Mouse (Mus musculus) thymus, postnatal 0 days (tissue): ENCODE measurements around the gene Eaf2. TPM values are rescaled to one million over a fixed set of nuclear protein-coding genes. Genes with fewer than 3 reads are reported as not detected.

ENCODE experiments used
- DNase-seq: peaks from one replicate; pipeline ENCODE4 v3.0.0-alpha.2; 2015; ENCODE audit warnings: low spot score
- polyA plus RNA-seq: library from polyadenylated mRNA; unstranded; fragments of >200 nt; fragmentation: Nextera tagmentation; extraction: Ambion mirVana; gene quantifications from 2 replicates; pipeline ENCODE4 v1.2.1, GENCODE M21; 2015

Gene Eaf2
- polyA plus RNA-seq, result 5.3 and 5.8 TPM in 2 replicates

DNA sequence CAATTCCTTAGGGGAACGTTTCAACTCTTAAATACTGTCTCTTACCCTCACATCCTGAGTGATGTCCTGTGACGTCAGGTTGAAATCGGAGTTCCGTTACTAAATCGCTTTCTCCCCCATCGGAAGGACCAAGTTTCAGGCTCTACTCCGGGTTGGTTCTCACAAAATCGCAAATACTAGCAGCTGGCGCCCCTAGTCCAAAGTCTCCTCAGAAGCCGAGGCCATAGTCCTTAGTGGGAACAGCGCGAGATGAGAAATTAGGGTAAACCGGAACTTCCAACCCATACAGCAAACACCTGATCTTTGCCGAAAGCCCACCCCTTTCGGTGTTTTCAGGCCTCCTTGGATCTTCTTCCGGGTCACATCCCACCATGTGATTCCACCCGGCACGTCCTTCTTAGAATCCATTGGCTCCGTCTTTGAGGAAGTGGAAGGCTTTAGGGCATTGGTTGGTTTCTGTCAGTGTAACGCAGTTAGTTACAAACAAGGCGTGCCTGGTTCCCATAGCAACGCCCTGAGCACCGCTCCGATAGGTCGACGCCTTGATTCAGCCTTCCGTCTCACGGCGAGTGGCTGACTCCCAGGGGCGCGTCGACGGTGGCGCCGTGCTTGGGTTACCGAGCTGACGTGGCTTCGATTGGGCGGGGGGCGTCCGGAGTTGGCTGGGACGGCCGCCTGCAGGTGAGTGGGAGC lies at the start of gene Eaf2, which contains the start of gene Golgb1:
Gene Eaf2 (minus strand): TSS at position 421 of the 693 bp plus-strand sequence.
Gene Golgb1 (plus strand): TSS at position 558 of the 693 bp plus-strand sequence.
- peak; percentile 99 for DNase-seq

DNA sequence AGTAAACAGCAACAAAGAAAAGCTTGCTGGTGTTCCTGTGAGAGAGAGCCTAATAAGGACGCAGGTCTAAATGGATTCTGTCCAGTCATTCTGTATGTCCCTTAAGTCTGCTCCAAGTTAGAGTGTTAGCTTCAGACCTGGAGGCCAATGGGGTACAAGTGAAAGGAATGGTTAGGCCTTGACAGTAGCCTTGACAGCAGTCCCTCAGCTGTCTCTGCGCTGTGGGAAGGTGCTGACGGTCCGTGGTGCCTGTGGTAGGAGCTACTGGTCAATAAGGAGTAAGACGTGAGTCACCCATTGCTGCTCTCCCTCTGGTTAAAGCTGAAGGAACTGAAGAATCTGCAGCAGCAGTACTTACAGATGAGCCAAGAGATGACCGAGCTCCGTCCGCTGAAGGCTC lies 49.5 kb upstream of the Eaf2 start:
- DNase-seq, result no peak

DNA sequence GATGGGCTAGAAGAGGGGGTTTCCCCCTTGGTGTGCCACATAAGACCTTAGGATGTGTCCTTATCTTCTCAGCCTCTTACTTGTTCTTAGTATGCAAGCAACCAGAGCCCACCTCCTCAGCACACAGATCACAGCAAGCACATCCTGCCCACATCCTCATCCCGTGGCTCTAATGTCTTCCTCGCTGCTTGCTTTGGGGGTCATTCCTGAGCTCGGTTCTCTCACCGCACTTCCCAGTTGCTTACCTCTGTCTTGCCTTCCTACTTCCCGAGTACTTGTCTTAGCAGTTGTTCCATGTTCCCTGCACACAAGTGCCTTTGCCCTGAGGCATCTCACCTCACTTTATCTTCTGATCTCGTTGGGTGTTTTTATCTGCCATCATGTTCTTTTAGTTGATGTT lies 47.2 kb upstream of the Eaf2 start:
- peak; percentile 43 for DNase-seq

DNA sequence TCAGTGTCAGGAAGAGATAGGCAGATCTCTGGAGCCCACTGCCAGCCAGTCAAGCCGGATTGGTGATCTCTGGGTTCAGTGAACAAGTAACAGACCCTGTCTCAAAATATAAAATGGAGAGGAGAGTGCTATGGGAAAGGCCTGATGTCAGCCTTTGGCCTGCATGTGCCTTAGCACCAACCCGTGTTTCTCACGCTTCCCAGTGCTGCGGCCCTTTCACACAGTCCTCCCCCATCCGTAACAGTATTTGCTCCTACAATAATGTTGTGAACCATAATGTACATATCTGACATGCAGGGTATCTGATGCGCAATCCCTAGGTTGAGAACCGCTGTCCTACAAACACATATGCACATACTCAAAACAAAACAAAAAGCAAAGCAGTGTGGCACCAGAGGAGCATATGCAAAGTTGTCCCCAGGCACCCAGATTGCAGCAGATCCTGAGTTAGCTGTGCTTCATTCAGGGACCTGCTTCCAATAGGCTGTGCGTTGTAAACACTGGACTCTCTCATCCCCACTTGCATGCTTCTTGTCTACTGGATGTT lies 46.3 kb upstream of the Eaf2 start:
- DNase-seq, result no peak

DNA sequence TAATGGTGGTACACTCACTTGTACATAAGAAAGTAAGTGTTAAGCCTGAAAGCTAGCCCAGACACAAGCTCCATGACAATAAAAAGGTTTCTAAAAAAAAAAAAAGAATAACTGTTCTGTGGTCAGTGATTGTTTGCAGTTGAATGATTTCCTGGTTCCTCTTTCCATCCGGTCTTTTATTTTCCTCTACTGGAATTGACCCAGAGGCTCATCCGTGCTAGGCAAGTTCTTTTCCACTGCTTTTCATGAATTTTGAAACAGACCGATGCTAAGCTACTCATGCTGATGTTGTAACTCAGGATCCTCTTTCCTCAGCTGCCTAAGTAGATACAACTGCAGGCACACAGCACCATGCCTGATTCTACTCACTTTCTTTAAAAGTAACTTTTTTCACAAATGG lies 45.6 kb upstream of the Eaf2 start:
- DNase-seq, result no peak

DNA sequence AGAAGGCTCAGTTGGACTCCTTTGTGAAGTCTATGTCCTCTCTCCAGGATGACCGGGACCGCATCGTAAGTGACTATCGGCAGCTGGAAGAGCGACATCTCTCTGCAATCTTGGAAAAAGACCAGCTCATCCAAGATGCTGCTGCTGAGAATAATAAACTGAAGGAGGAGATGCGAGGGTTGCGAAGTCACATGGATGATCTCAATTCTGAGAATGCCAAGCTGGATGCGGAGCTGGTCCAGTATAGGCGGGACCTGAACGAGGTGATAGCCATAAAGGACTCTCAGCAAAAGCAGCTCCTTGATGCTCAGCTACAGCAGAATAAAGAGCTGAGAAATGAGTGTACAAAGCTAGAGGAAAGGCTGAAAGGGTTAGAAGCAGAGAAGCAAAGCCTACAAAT lies 43.7 kb upstream of the Eaf2 start:
- DNase-seq, result no peak

DNA sequence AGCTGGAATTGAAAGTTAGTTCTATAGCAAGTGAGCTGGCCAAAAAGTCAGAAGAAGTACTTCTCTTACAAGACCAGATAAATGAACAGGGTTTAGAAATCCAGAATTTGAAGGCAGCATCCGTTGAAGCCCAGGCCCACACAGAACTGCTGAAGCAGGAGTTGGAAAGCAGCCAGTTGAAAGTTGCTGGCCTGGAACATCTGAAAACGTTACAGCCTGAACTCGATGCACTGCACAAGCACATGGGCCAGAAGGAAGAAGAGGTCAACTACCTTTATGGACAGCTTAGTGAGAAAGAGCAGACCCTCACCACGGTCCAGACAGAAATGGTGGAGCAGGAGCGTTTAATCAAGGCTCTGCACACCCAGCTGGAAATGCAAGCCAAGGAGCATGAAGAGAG lies 39.4 kb upstream of the Eaf2 start:
- no peak for DNase-seq

DNA sequence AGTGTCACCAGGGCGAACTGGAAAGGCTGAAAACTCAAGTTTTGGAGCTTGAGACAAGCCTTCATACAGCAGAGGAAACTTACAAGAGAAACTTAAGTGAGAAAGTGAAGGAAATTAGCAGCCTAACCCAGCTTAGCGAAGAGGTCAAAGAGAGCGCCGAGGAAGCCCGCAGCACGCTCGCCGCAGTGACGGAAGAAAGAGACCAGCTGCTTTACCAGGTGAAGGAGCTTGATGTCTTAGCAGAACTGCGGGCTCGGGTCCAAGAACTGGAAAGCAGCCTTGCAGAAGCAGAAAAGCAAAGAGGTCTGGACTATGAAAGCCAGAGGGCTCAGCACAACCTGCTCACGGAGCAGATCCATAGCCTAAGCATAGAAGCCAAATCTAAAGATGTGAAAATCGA lies 37.5 kb upstream of the Eaf2 start:
- DNase-seq, result no peak

DNA sequence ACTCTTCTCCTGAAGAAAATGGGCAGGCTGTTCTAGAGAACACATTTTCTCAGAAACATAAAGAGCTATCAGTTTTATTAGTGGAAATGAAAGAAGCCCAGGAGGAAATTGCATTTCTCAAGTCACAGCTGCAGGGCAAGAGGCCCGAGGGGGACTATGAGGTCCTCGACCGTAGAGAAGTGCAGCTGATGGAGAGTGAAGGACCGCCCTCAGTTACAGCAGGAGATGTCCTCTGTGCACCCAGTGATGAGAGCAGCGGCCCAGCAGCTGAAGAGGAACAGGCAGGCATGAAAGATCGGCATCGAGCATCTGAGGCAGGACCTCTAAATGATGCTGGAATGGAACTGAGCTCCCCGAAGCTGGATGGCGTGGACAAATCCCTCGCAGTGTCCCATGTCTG lies 37.1 kb upstream of the Eaf2 start:
- DNase-seq, result no peak

DNA sequence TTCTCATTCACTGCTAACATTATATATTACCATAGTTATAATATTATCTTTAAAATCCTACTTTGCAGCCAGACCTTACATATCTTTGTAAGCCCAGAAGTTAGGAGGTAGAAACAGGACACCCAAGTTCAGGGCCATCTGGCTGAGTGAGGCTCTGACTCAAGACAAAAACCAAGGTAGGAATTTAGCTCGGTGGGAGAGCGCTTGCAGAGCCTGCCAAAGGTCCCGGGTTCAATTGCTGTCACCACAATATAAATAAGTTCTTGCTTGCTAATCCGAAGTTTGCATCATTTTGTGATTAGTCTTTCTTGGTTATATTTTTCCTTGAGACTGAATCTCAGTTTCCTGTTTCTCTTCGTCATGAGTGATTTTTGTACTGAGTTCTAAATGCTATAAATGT lies 28.4 kb upstream of the Eaf2 start:
- no peak for DNase-seq

DNA sequence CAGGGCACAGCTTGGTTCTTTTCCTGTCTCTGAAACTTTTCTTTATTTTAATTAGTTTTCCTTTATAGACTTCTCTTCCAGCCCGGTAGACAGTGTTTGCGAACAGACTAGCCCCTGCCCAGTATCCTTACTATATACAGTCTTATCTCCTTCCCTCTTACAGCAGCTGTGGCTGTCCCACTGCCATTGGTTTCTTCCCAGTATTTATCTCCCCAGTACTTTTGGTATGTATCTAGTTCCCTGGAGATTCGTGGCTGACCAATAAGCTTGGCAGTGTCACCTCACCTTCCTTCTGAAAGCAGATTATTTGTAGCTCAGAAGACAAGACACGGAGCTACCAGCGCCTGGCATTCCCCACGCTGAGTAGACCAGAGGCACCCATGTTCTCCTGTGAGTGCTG lies 21.9 kb upstream of the Eaf2 start:
- DNase-seq, result no peak

DNA sequence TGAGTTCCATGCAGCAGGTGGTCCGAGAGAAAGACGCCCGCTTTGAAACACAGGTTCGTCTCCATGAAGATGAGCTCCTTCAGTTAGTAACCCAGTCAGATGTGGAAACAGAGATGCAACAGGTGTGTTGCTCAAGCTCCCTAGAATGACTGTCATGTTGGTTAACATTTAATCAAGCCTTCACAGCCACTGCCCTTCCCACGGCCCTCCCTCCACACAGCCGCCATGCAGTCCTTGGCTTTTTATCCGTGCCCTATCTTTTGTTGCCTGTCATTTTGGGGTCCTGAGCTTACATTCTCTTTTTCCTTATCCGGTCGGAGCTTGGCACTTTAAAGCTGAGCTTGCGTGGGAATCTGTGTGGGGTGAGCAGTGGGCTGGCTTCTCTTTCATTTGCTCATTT lies 18.5 kb upstream of the Eaf2 start:
- DNase-seq, result no peak

DNA sequence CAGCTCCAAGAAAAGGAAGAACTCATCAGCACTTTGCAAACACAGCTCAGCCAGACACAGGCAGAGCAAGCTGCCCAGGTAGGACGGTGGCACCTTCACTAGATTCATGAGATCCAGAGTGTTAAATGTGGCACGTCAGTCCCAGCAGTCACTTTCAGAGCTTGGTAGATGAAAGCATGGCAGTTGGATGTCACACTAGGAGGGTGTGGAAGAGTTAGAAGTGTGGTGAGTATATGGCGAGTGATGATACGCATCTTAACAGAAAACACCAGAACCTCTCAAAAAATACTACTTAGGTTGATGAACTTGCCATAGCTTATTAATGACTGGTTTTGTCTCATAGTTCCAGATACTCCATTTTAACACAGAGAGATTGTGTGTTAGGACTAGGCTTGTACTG lies 16.6 kb upstream of the Eaf2 start:
- DNase-seq, result no peak

DNA sequence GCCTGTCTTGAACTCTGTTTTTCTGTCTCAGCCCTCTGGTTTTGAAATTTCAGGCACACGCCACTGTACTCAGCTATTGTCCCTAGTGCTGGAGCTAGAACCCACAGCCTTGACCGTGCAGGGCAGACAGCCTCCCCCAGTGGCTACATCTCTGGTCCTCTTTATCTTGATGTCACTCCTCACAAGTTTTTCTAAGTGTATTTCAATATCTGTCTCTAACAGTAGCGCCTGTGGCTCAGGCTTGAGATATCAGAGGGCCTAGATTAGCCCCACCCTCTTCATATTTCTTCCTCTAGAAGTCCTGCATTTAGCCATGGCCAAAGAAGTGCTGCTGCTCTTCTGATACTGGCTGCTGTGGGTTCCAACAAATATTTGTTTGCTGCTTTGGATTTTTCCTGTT lies 15.8 kb upstream of the Eaf2 start:
- no peak for DNase-seq

DNA sequence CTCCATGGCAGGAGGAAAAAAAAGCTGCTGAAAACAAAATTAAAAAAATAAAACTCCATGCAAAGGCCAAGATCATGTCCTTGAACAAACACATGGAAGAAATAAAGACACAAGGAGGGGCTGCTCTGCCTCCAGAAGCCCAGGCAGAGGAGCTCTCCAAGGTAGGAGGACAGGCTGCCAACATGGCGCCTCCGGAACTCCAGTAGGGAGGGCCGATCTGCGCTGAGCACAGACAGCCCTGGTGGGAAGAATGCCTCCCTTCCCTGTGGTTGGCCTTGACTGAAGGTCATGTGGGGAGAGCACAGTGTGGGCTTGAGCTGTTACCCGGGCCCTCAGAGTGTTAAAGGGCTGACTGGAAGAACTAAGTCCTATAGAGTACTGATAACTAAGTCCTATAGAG lies 12.7 kb upstream of the Eaf2 start:
- DNase-seq, result no peak

DNA sequence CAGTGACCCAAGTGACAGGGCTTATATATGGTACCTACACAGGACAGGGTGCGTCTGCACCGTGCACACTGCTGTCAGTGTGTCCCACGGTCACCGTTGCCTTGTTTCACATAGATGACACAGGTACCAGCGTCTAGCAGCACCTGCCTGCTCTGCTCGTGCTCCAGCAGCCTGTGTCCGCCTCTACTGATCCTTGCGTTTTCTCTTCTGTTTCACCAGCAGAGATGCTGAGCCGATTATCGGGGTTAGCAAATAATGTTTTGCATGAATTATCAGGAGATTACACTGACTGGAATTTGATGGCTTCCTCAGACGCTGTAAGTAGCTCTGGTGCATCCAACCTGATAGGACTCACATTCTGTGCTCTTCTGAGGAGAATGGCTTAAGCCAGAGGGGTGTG lies 11.1 kb upstream of the Eaf2 start:
- no peak for DNase-seq

DNA sequence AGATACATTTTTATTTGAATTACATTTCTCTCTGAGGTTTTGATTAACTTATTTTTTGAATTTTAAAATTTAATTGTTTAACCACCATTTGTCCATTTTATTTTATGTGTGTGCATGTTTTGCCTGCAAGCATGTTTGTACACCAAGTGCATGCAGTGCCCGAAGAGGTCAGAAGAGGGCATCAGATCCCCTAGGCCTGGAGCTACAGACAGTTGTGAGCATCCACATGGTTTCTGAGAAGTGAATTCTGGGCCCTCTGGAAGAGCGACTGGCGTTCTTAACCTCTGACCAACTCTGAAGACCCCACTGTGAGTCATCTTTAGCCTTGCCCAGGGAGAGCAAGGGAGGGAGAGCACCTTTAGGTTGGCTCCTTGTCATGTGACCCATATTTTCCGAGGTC lies 10.1 kb upstream of the Eaf2 start:
- peak; percentile 48 for DNase-seq

DNA sequence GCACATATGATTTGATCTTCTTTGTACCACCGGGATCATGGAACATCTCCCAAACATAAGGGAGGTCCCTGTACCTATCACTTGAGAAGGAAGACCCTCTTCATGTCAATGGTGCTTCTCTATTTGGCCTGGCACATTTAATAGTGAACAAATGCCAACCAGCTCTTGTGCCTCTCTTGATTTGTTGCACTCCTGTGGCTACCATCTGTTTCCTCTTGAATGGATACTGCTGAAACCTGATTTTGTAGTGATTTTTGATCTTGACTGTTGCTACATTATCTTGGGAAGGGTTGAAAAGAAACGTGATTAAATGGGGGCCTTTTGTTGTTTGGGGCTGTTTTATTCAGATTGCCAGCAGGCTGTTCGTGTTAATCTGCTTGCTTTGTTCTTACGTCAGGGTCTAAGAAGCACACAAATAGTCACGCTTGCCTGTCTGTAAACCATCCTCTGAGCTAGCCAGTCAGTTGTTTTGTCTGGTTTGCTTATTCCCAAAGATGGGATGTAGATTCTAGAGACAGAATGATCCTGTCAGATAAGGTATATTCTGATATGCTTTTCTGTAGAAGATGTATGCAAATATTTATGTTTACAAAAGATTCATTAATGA lies 8.0 kb upstream of the Eaf2 start:
- DNase-seq, result no peak

DNA sequence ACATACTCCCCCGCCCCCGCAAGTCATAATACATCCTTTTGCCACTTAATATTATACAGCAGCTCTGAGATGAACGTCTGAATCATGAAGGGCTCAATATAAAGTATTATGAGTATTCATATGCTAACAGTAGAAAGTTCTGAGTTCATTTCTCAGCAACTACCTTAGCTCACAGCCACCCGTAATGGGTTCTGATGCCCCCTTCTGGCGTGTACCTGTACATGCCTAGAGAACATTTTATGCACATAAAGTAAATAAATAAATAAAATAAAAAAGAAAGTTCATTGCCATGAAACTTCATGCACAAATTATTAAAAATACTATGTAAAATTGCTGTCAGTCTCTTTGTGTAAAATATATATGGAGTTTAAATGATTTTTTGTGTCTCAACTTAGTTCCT lies 2.5 kb upstream of the Eaf2 start:
- peak; percentile 52 for DNase-seq

DNA sequence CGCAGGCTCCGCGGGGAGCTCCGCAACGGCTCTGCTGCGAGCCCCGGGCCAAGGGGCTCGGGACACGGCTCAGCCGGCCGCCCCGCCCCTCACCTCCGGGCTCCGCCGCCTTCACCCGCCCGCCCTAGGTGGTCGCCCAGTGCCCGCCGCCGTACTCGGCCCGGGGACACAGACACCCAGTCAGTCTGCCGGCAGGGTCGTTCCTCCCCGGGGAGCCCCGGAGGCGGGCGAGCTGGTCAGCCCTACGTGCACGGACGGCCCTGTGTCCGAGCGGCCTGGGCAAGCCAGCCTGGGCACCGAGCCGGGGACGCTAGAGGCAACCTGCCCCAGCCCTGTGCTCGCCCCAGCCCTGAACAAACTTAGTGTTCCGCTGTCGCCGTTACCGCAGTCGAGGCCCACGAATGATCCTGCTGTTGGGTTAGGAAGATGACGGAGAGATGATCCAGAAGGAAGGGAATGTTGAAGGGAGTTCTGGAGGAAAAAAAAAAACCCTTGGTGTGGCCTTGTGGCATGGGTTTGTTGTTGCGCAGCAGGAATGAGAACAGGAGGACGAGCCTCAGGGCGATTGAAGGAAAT lies 561 bp upstream of the Eaf2 start:
- DNase-seq, result no peak

DNA sequence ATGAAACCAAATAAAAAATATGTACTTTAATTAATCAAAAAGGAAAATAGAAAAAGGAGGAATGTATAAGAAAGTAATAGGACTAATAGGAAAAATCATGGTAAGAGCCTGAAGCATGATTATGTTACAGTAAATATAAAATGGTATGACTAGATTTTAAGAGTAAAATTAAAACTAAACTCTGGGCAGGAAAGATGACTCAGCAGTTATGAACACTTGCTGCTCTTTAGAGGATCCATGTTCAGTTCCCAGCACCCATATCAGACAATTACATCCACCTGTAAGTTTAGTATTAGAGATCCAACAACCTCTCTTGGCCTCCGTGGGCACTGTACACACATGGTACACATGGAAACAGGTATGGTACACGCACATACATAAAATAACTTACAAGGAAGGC lies 5.4 kb downstream of the Eaf2 start:
- DNase-seq, result no peak

DNA sequence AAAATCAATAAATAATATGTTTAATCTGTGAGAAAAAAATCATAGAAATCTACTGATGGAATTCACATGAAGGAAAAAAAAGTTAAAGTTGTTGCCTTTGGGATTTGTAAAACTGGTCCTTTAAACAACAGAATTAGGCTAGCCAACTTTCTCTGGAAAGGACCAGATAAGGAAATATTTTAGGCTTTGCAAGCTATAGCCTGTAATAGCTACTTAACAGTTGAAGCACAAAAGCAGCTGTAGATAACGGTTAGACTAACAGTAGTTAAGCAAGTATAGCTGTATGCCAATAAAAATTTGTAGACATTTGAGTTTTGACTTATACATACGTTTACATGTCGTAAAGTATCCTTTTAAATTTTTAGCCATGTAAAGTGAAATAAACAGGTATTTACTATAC lies 11.2 kb downstream of the Eaf2 start:
- DNase-seq, result no peak

DNA sequence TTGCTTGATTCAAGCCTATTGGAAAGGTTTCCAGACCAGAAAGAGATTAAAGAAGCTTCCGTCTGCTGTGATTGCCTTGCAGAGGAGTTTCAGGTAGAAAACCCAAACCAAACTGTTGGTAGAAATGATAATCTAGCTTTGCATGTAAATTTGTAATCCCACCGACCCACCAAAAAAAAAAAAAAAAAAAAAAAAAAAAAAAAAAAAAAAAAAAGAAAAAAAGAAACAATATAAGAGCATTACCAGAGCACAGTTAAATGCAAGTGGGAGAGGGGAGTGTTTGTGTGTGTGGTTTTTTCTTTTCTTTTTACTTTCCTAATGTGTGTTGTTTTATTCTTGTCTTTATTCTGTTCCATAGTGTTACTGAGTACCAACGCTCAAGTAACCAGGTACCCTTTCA lies 23.6 kb downstream of the Eaf2 start:
- no peak for DNase-seq
